Mouse (Mus musculus) limb, embryonic 13.5 days (tissue): ENCODE results near the gene Gse1. TPM values are rescaled to one million over a fixed set of nuclear protein-coding genes. Genes with fewer than 3 reads are reported as not detected.

ENCODE experiments used
- ATAC-seq: fragments of 200-750 bp; cut with Nextera tagmentation; 2 replicates; pipeline ENCODE4 v1.8.0; 2017; ENCODE audit warnings: low read depth, moderate number of reproducible peaks, moderate TSS enrichment; ENCODE audit not compliant: low FRiP score
- H3K27ac ChIP-seq: fragments of 300-500 bp; sonication (generic); 2 replicates; pipeline ENCODE4 v1.5.1; 2015; ENCODE audit warnings: inconsistent platforms, mild to moderate bottlenecking, moderate library complexity
- H3K27me3 ChIP-seq: fragments of 300-500 bp; sonication (generic); 2 replicates; pipeline ENCODE4 v1.6.1; 2015; ENCODE audit warnings: mild to moderate bottlenecking, inconsistent platforms
- H3K36me3 ChIP-seq: fragments of 300-500 bp; sonication (generic); 2 replicates; pipeline ENCODE4 v1.6.1; 2015; ENCODE audit warnings: inconsistent platforms, mild to moderate bottlenecking, moderate library complexity
- H3K4me1 ChIP-seq: fragments of 300-500 bp; sonication (generic); 2 replicates; pipeline ENCODE4 v1.6.1; 2015; ENCODE audit warnings: inconsistent platforms
- H3K4me2 ChIP-seq: fragments of 300-500 bp; sonication (generic); replicated peaks from 2 replicates; pipeline ENCODE4 v1.6.1; 2015; ENCODE audit warnings: inconsistent platforms, mild to moderate bottlenecking, moderate library complexity
- H3K4me3 ChIP-seq: fragments of 300-500 bp; sonication (generic); 2 replicates; pipeline ENCODE4 v1.5.1; 2015; ENCODE audit warnings: moderate library complexity, mild to moderate bottlenecking, inconsistent platforms
- H3K9ac ChIP-seq: fragments of 300-500 bp; sonication (generic); 2 replicates; pipeline ENCODE4 v1.6.1; 2015; ENCODE audit warnings: mild to moderate bottlenecking, inconsistent platforms
- H3K9me3 ChIP-seq: fragments of 300-500 bp; sonication (generic); 2 replicates; pipeline ENCODE4 v1.6.1; 2016; ENCODE audit warnings: inconsistent platforms
- WGBS: fragments of 180-500 bp; shearing (Covaris S2); methylation state at CpG from one replicate; pipeline ENCODE4 v1.1.7; 2015; 5-methylcytosine and 5-hydroxymethylcytosine counted together
- polyA plus RNA-seq: library from polyadenylated mRNA; unstranded; fragments of >200 nt; fragmentation: Nextera tagmentation; extraction: Ambion mirVana; gene quantifications from 2 replicates; pipeline ENCODE4 v1.2.1, GENCODE M21; 2015

The Gse1 gene
- polyA plus RNA-seq, 1 experiment from 2014 or later = 6.9 TPM

GRCm38 (mm10) chr8:120511737-120512136, 283.5 kb downstream of the Gse1 start:
- Histone ChIP-seq H3K4me1 (peaks cover 87% of the 10 kb centered on the region), H3K9ac (no peak overlapping the region), H3K36me3 (no peaks in the 10 kb centered on the region), H3K9me3 (no peaks in the 10 kb centered on the region), H3K4me2 (peak overlapping the region; percentile 23), H3K27ac (no peak overlapping the region), H3K27me3 (peaks cover 6% of the 10 kb centered on the region), H3K4me3 (no peak overlapping the region)
- 27% methylated on average over 8 of the region's 8 CpGs for WGBS
- ATAC-seq = no peak

GRCm38 (mm10) chr8:120512326-120512725, 284.1 kb downstream of the Gse1 start:
- Histone ChIP-seq H3K36me3 (no peaks in the 10 kb centered on the region), H3K4me3 (no peak overlapping the region), H3K27me3 (peaks cover 6% of the 10 kb centered on the region), H3K9me3 (no peaks in the 10 kb centered on the region), H3K9ac (no peak overlapping the region), H3K27ac (no peak overlapping the region), H3K4me1 (peaks cover 92% of the 10 kb centered on the region), H3K4me2 (peak overlapping the region; percentile 23)
- WGBS = 18% methylated on average over 11 of the region's 11 CpGs
- ATAC-seq = no peak

- 51% methylated on average over 6 of the region's 6 CpGs for WGBS
- Histone ChIP-seq H3K9ac (no peak overlapping the region), H3K9me3 (no peaks in the 10 kb centered on the region), H3K4me1 (peaks cover 92% of the 10 kb centered on the region), H3K4me2 (no peak overlapping the region), H3K36me3 (no peaks in the 10 kb centered on the region), H3K27me3 (peaks cover 6% of the 10 kb centered on the region), H3K4me3 (no peak overlapping the region), H3K27ac (no peak overlapping the region)
- ATAC-seq = no peak
Observed at GRCm38 (mm10) chr8:120513145-120513544, 284.9 kb downstream of the Gse1 start.

GRCm38 (mm10) chr8:120513638-120514461, 285.6 kb downstream of the Gse1 start:
- H3K9ac ChIP-seq = no peak overlapping the region
- peak; percentile 26; the same call in 1 of the 2 replicates for ATAC-seq
- WGBS = 10% methylated on average over 26 of the region's 26 CpGs
- H3K9me3 ChIP-seq = no peaks in the 10 kb centered on the region
- peak overlapping the region; percentile 33; the same call in 1 of the 2 replicates for H3K27ac ChIP-seq
- no peaks in the 10 kb centered on the region for H3K36me3 ChIP-seq
- H3K4me1 ChIP-seq = peaks cover 92% of the 10 kb centered on the region
- H3K4me2 ChIP-seq = peak overlapping the region; percentile 27
- peaks cover 3% of the 10 kb centered on the region; the same call in 1 of the 2 replicates for H3K27me3 ChIP-seq
- no peak overlapping the region for H3K4me3 ChIP-seq

- 96% methylated on average over 2 of the region's 2 CpGs for WGBS
- no peak overlapping the region for H3K9ac ChIP-seq
- peaks cover 88% of the 10 kb centered on the region for H3K4me1 ChIP-seq
- no peaks in the 10 kb centered on the region for H3K36me3 ChIP-seq
- H3K27me3 ChIP-seq = peaks cover 8% of the 10 kb centered on the region
- H3K27ac ChIP-seq = 0 out of 2 replicates have a peak overlapping the region, but pooled peaks have one; percentile 1
- H3K4me2 ChIP-seq = no peak overlapping the region
- H3K9me3 ChIP-seq = no peaks in the 10 kb centered on the region
- H3K4me3 ChIP-seq = no peak overlapping the region
- no peak for ATAC-seq
Observed at GRCm38 (mm10) chr8:120515214-120515613, 287.0 kb downstream of the Gse1 start.

GRCm38 (mm10) chr8:120515650-120516049, 287.4 kb downstream of the Gse1 start:
- no peaks in the 10 kb centered on the region for H3K9me3 ChIP-seq
- no peak overlapping the region for H3K27ac ChIP-seq
- no peak overlapping the region for H3K4me2 ChIP-seq
- no peaks in the 10 kb centered on the region for H3K36me3 ChIP-seq
- no peak for ATAC-seq
- no peak overlapping the region for H3K9ac ChIP-seq
- peaks cover 10% of the 10 kb centered on the region for H3K27me3 ChIP-seq
- 85% methylated on average over 6 of the region's 6 CpGs for WGBS
- peaks cover 88% of the 10 kb centered on the region for H3K4me1 ChIP-seq
- H3K4me3 ChIP-seq = no peak overlapping the region

GRCm38 (mm10) chr8:120516182-120516755, 288.0 kb downstream of the Gse1 start:
- Histone ChIP-seq H3K4me1 (peaks cover 88% of the 10 kb centered on the region), H3K4me3 (no peak overlapping the region), H3K36me3 (no peaks in the 10 kb centered on the region), H3K27me3 (peaks cover 10% of the 10 kb centered on the region), H3K4me2 (peak overlapping the region; percentile 27), H3K27ac (no peak overlapping the region; the same call in 1 of the 2 replicates), H3K9me3 (no peaks in the 10 kb centered on the region), H3K9ac (no peak overlapping the region)
- ATAC-seq = peak; percentile 33; the same call in 1 of the 2 replicates
- WGBS = 13% methylated on average over 12 of the region's 12 CpGs

GRCm38 (mm10) chr8:120517666-120518410, 289.6 kb downstream of the Gse1 start:
- ATAC-seq = no peak
- H3K9ac ChIP-seq = no peak overlapping the region
- H3K27ac ChIP-seq = no peak overlapping the region
- peaks cover 80% of the 10 kb centered on the region for H3K4me1 ChIP-seq
- H3K4me3 ChIP-seq = no peak overlapping the region
- H3K4me2 ChIP-seq = no peak overlapping the region; the same call in 1 of the 2 replicates
- 26% methylated on average over 11 of the region's 11 CpGs for whole genome bisulfite sequencing
- peaks cover 10% of the 10 kb centered on the region for H3K27me3 ChIP-seq
- H3K36me3 ChIP-seq = no peaks in the 10 kb centered on the region
- no peaks in the 10 kb centered on the region for H3K9me3 ChIP-seq

GRCm38 (mm10) chr8:120518736-120519534, 290.7 kb downstream of the Gse1 start:
- ATAC-seq = no peak
- Histone ChIP-seq H3K4me2 (no peak overlapping the region), H3K9me3 (no peaks in the 10 kb centered on the region), H3K9ac (no peak overlapping the region), H3K36me3 (no peaks in the 10 kb centered on the region), H3K4me1 (peaks cover 77% of the 10 kb centered on the region), H3K4me3 (no peak overlapping the region), H3K27ac (no peak overlapping the region), H3K27me3 (peaks cover 7% of the 10 kb centered on the region)
- WGBS = 61% methylated on average over 14 of the region's 14 CpGs

GRCm38 (mm10) chr8:120520287-120520686, 292.0 kb downstream of the Gse1 start:
- 60% methylated on average over 15 of the region's 15 CpGs for WGBS
- Histone ChIP-seq H3K27ac (no peak overlapping the region), H3K36me3 (no peaks in the 10 kb centered on the region), H3K4me2 (no peak overlapping the region), H3K9ac (no peak overlapping the region), H3K27me3 (peaks cover 7% of the 10 kb centered on the region), H3K4me3 (no peak overlapping the region), H3K4me1 (peaks cover 74% of the 10 kb centered on the region), H3K9me3 (no peaks in the 10 kb centered on the region)
- no peak for ATAC-seq
